Mouse (Mus musculus): ENCODE measurements at regions not wholly inside any gene's neighbourhood (a gene's known extent, or its start where the extent isn't known, plus 50 kb on each side); places are given as distances from the start of the nearest gene placed in this dataset.

DNA sequence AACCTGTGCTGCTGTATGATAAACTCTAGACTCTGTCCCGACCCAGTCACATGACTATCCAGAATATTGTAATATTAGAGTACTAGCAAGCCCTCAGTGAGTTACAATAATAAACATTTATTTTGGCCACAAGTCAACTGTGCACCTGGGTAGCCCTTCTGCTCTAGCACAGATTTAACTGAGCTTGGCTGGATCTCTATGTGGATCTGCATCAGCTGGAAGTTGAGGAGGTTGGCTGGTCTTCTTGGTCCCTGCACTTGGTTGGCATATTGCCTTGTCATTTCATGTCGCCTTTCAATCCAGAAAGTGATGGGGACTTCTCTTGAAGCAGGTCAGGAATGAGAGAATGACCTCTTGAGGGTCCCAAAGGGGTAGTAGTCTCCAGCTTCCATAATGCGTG lies 191.5 kb downstream of the Kctd12 start:
- TF ChIP-seq POLR2A (IDR thresholded peaks at IDR 0.05; ENCODE audit: control insufficient read depth, low read depth, low read length) = no peak
- no peak for TF ChIP-seq CTCF (IDR thresholded peaks at IDR 0.05; ENCODE audit: control insufficient read depth, insufficient read depth, insufficient replicate concordance, low read depth, low read length)
